Mouse (Mus musculus): Measurements from ENCODE around the gene Cope.
A peak's percentile ranks its signal among the peaks of the same experiment; 100 is the strongest.

Cope gene

DNA sequence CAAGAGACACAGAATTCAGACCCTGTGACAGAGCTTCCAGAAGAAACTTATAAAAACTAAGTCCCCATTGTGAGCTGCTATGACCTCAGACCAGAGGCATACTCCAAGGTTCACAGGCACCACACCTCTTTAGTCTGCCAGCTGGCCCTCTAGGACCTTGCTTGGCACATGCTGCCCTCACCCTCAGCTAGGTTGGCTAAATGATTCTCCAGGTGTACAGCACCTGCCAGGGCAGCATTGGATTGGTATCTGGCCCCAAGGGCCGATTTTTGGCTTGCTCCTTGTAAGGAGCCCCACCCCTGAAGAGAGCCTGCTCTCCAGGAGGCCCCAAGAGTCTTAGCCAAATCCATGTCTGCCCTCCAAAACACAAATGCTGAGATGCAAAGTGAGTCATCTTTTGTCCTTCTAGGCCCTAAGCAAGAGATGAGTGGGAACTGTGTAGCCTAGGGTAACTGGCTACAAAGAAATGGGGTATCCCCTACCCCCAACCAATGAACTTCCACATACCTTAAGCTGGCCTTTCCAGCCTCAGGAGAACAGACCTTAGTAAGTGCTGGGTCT lies 45.6 kb downstream of the Cope start:
- no peak for DNase-seq (ENCODE audit: low spot score in 2 of 2)

DNA sequence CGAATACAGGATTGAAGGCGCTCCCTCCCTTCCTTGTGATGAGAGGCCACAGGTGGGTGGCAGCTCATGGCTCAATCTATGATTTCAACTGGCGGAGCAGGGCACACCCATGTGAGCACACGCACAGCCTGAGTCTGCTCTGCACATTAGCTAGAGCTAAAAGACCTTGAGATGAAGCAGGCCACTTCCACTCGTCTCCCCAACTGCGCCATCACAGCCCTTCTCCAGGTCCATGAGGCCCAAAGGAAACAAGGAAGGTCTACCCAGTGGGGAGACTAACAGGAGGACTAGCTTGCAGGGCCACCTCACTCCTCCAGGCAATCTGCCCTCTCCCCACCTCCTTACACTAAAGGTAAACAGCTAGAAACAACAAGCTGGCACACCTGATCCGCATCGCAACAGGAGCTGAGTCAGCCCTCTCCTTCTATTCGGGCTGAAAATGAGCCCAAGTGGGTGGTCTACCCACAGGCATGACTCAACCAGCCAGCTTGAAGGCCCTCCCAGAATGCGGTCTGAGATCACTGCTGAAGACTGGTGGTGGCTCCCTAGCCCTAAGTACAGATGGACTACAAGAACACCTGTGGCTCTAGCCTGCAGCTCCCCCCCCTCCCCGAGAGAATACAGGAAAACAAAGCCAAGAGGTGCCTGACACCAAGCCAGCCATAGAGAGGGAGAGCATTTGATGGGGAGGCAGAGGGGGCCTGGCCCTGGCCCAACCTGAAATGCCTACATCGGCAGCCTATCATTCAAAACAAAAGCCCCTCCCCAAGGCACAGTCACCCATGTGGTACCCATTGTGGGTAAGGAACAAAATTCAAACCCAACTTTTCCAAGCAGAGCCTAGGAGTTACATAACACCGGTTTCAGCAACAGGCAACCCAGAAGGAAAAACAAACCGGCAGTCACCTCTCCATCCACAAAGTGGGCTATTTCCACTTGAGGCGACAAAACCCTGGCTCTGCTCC lies 49.0 kb downstream of the Cope start:
- DNase-seq (ENCODE audit: low spot score in 2 of 2), result no peak

- no peak for DNase-seq (ENCODE audit: low spot score in 2 of 2)
Measured at GRCm38 (mm10) chr8:70352000-70352384, 49.7 kb downstream of the Cope start.

GRCm38 (mm10) chr8:70352657-70353151 lies 50.4 kb downstream of the Cope start:
- DNase-seq (ENCODE audit: low spot score in 2 of 2), result no peak

- DNase-seq (ENCODE audit: low spot score in 2 of 2), result peak; percentile 98 to 99
Measured at GRCm38 (mm10) chr8:70353194-70353817, 51.0 kb downstream of the Cope start, which contains the start of gene Upf1. Upf1 (minus strand) TSS chr8:70353278.

GRCm38 (mm10) chr8:70354004-70354403 lies 51.7 kb downstream of the Cope start:
- DNase-seq (ENCODE audit: low spot score in 2 of 2), result no peak

GRCm38 (mm10) chr8:70356111-70356510 lies 53.8 kb downstream of the Cope start:
- no peak for DNase-seq (ENCODE audit: low spot score in 2 of 2)

- DNase-seq (ENCODE audit: low spot score in 2 of 2), result no peak
Measured at GRCm38 (mm10) chr8:70359411-70359810, 57.1 kb downstream of the Cope start.

DNA sequence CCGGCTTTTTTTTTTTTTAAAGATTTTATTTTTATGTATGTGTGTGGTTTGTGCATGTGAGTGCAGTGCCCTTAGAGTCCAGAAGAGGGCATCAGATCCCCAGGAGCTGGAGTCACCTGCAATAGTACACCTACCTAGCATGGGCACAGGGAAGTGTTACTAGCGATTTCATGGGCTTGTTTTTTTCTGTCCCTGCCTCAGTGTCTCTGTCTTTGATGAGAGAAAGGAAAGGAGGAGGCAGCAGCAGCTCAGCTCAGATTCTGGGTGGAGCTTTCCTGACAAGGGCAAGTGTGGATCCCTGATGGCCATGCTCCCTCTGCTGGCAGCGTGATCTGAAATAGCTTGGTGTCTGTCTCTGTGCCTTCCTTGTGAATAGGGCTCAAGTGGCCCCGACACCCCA lies 58.5 kb downstream of the Cope start:
- DNase-seq (ENCODE audit: low spot score in 2 of 2), result no peak

DNA sequence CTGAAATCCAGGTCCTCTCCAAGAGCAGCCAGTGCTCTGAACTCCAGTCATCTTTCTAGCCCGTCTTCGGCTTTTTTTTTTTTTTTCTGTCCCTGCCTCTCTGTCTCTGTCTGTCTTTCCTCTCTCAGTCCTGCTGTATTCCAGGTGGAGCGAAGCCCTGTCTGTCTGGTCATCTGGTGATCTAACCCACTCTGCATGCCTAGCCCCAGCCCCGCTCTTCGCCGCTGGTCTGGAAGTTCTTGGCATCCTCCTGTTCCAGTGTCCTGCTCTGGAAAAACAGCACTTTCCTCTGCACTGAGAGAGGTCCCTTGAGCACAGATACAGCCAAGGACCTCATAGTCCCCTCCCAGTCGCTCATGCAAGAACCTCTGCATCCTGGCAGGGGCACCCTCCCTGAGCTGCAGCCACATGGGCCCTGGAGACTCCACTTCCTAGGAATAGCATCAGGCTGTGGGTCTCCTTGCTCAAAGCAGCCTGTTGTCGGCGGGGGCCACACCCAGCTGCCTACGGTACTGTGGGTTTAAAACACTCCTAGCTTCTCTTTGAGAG lies 59.2 kb downstream of the Cope start:
- DNase-seq (ENCODE audit: low spot score in 2 of 2), result no peak

All from urinary bladder, postnatal 36 days (tissue).